ENCODE assay signal across 24 mouse cellular contexts in genomic region chr9:83383235-83383634, GRCm38 (mm10).
"Had no signal": no experiment of that assay in that cellular context is flagged by ENCODE, and none has a peak within 500 bp of the region (broad histone marks: within the 10 kb centered on the region; RNA-seq: fewer than 3 reads in every experiment).

No protein-coding gene starts in this region.

- H3K4me1 ChIP-seq: limb, embryonic 12.5 days; limb, embryonic 15.5 days; liver, embryonic 12.5 days; liver, embryonic 13.5 days; liver, embryonic 15.5 days; lung, embryonic 15.5 days; midbrain, embryonic 12.5 days; neural tube, embryonic 12.5 days had no signal

- H3K9me3 ChIP-seq: limb, embryonic 12.5 days; limb, embryonic 13.5 days; limb, embryonic 15.5 days; liver, embryonic 12.5 days; liver, embryonic 13.5 days; liver, embryonic 15.5 days; lung, embryonic 15.5 days; megakaryocyte, embryonic 14.5 days; midbrain, embryonic 10.5 days; midbrain, embryonic 12.5 days; midbrain, embryonic 13.5 days; midbrain, embryonic 15.5 days; neural tube, embryonic 12.5 days had no signal

- DNase-seq: liver, embryonic 13.5 days; lung, adult 2 months; lung, postnatal 4 days had no signal

- H3K9ac ChIP-seq: limb, embryonic 12.5 days; limb, embryonic 13.5 days; limb, embryonic 15.5 days; liver, embryonic 12.5 days; liver, embryonic 13.5 days; liver, embryonic 14.5 days; liver, embryonic 15.5 days; liver, postnatal 0 days; lung, embryonic 14.5 days; lung, embryonic 15.5 days; midbrain, embryonic 12.5 days; midbrain, embryonic 13.5 days; midbrain, embryonic 15.5 days; neural tube, embryonic 12.5 days had no signal

- H3K4me2 ChIP-seq: limb, embryonic 12.5 days; limb, embryonic 13.5 days; limb, embryonic 15.5 days; liver, embryonic 11.5 days; liver, embryonic 12.5 days; liver, embryonic 13.5 days; liver, embryonic 15.5 days; lung, embryonic 14.5 days; lung, embryonic 15.5 days; midbrain, embryonic 12.5 days; midbrain, embryonic 13.5 days; midbrain, embryonic 15.5 days; neural tube, embryonic 12.5 days had no signal

- H3K36me3 ChIP-seq: limb, embryonic 12.5 days; limb, embryonic 13.5 days; limb, embryonic 15.5 days; liver, embryonic 12.5 days; liver, embryonic 13.5 days; liver, embryonic 15.5 days; lung, embryonic 15.5 days; midbrain, embryonic 10.5 days; midbrain, embryonic 12.5 days; midbrain, embryonic 13.5 days; midbrain, embryonic 15.5 days; neural tube, embryonic 12.5 days had no signal

- H3K4me3 ChIP-seq: left cerebral cortex, adult 2 months; limb, embryonic 12.5 days; limb, embryonic 13.5 days; limb, embryonic 15.5 days; liver, embryonic 12.5 days; liver, embryonic 13.5 days; liver, embryonic 15.5 days; lung, embryonic 15.5 days; megakaryocyte, embryonic 14.5 days; midbrain, embryonic 10.5 days; midbrain, embryonic 12.5 days; midbrain, embryonic 13.5 days; midbrain, embryonic 15.5 days; myocyte; neural tube, embryonic 12.5 days had no signal

- H3K27ac ChIP-seq: left cerebral cortex, adult 2 months; limb, embryonic 12.5 days; limb, embryonic 13.5 days; limb, embryonic 15.5 days; liver, embryonic 12.5 days; liver, embryonic 13.5 days; liver, embryonic 14.5 days; liver, embryonic 15.5 days; lung, embryonic 15.5 days; macrophage; midbrain, embryonic 10.5 days; midbrain, embryonic 12.5 days; midbrain, embryonic 13.5 days; midbrain, embryonic 15.5 days; neural tube, embryonic 12.5 days had no signal

- H3K27me3 ChIP-seq: limb, embryonic 12.5 days; limb, embryonic 13.5 days; limb, embryonic 15.5 days; liver, embryonic 12.5 days; liver, embryonic 13.5 days; liver, embryonic 15.5 days; lung, embryonic 15.5 days; midbrain, embryonic 12.5 days; midbrain, embryonic 13.5 days; midbrain, embryonic 15.5 days; neural tube, embryonic 12.5 days had no signal

- ATAC-seq: liver, embryonic 12.5 days; liver, postnatal 0 days; lung, postnatal 0 days; midbrain, embryonic 13.5 days; midbrain, embryonic 15.5 days; midbrain, embryonic 16.5 days had no signal
